Mouse (Mus musculus) left cerebral cortex, postnatal 25 days (tissue): Measurements from ENCODE around the gene Sox10. TPM values are rescaled to one million over a fixed set of nuclear protein-coding genes. Genes with fewer than 3 reads are reported as not detected.

Experiments
- DNase-seq, 2 experiments: peaks; one replicate each; pipeline ENCODE4 v3.0.0; 2022; ENCODE audit warnings: low spot score in 2 of 2, mixed read lengths in 1 of 2
- intact Hi-C: fragments of 180-260 bp; cut with DNase I; formaldehyde crosslinking; loops from one replicate; pipeline ENCODE4 v1.15.1; 2025
- total RNA-seq, 2 experiments: library from RNA; stranded (reverse); gene quantifications; 2 replicates each; pipeline ENCODE4 v1.2.3; 2021

Sox10 gene
- total RNA-seq, 2 experiments from 2014 or later = 24.5 to 25.4 TPM

DNA sequence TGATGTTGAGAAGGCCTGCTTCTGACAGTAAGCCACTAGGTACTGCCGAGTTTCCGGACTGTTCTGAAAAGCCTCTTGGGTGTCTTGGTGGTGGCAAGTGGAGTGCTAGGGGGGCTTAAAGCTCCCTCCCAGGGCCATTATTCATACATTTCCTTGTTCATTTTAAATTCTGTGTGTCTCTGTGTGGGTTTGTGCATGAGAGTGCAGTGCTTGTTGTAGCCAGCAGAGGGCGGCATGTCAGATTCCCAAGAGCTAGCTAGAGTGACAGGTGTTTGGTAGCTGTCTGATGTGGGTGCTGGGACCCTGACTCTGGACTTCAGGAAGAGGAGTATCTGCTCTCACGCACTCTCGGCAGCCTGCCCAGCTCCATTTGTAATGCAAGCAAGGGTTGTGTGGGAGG is 36.8 kb downstream of the Sox10 start:
- intact Hi-C loops = loop anchor here (5.0 kb wide), 1 partner anchor 36 kb away; no protein-coding TSS in a partner anchor
- no peak for DNase-seq

DNA sequence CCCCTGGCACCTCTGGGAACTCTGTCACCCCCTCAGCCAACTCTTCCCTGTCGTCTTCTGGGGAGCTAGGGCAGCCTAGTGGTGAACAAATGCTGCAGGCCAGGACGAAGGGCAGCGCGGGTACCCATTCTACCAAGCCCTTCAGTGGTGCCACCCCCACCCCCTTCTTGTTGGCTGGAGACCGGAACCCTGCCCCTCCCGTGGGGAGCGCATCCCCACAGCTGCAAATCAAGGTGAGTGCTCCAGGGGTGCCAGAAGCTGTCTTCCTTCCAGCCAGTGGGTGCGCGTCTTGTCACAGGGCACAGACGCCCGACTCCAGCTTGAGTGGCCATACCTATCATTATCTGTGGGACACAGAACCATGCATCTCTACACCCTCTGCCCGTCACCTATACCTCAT is 37.9 kb downstream of the Sox10 start:
- intact Hi-C loops = loop anchor here (5.0 kb wide), 1 partner anchor 35 kb away; no protein-coding TSS in a partner anchor
- no peak for DNase-seq

DNA sequence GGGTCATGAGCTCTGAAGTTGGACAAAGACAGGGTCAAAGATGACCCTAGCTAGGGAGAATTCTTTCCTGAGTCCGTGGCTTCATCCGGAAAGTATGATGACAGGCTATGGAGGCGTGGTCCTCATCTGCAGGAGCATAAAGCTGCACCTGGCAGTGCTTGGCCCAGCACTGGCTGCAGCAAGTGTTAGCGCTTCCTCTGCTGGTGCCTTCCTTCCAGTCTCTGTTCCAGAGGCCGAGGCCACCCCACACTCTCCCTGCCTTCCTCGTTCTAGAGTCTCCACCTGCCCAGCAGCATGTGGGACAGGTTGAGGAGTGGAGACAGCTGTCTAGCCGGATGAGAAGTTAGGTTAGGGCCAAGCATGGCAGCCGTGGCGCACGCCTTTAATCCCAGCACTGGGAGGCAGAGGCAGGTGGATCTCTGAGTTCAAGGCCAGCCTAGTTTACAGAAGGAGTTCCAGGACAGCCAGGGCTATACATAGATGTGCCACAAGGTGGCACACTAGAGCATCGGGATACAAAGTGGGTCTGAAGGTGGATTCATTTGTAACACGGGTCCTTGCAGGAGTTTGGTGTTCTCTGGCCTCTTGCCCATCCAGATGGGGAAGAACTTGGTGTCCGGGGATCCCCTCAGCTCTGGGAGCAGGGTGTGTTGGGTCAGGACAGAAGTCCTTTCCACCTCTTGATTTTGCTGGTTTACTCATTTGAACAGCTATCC is 38.7 kb downstream of the Sox10 start:
- DNase-seq = peak; percentile 28 to 35
- intact Hi-C loops = loop anchor here (5.0 kb wide), 1 partner anchor 34 kb away; no protein-coding TSS in a partner anchor

DNA sequence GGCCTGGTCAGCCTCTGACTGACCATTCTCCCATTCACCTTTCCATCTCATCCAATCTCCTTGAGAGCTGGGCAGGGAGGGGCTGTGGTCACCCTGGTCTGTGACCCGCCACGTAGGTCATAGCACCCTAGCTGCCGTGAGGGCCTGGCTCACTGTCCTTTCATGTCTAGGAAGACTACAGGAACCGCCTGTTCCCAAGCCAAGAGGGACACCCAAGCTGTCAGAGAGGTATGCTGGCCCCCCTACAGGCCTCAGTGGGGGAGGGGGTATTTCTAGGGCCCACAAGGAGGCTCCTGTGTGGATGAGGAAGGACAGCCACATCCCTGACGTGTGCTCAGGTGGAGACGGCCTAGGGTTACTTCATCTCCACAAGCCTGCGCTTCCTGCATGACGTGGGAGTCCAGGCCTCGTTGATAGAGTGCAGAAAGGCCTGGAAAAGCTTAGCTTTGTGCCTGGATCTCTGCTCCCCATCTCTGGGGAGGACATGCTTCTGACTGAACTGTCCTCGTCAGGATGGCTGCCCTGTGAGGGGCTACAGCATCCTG is 40.6 kb downstream of the Sox10 start:
- no peak for DNase-seq
- intact Hi-C loops = no loop called here

DNA sequence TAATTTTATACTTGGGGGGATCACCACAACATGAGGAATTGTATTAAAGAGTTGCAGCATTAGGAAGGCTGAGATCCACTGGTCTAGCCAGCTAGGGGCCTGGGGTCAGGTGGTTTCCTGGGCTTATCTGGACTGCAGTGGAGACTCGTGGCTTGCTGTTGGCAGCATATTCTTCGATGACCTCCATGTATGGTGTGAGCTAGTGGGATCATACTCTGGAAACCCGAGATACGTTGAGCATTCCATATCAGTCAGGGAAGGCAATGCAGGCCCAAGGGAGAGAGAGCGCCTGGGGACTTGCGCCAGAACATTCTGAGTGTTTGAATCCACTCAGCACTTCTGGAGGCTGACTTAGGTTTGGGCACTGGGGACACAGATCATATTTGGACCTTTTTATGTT is 41.3 kb downstream of the Sox10 start:
- no peak for DNase-seq
- intact Hi-C loops = no loop called here

DNA sequence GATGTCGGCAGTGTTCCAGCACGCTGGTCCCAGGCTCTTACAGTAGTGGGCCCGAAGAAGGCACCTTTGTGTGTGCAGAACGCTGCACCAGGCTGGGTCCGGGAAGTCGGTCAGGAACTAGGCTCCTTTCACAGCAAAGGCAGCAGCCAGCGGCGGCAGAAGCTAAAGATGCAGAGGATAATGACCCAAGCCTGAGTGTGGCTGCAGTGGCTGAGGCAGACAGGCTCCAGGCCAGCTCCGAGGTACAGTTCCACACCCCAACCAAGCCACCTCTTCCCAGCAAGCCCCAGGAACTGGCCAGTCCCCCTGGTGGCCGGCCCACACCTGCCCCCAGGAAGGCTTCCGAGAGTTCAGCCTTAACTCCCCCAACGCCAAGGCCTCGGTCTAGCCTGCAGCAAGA is 42.5 kb downstream of the Sox10 start:
- intact Hi-C loops = no loop called here
- no peak for DNase-seq

DNA sequence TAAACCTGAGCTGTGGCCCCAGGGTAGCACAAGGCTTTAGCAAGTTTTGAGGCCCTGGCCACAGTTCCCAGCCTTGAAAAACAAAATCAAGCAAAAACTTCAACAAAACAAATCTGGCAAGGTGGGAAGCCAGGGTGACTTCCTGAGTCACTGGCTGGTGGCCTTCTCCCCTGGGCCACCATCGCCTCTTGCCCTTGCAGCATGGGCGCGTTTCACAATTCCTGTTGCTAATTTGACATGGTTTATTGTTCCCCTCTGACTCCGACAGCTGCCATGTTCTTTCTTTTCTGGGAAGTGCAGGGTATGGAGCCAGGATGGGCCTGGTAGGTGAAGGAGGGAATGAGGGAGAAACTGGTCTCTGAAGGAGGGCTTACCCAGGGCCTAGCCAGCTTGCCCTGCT is 42.9 kb downstream of the Sox10 start:
- intact Hi-C loops = no loop called here
- no peak for DNase-seq

DNA sequence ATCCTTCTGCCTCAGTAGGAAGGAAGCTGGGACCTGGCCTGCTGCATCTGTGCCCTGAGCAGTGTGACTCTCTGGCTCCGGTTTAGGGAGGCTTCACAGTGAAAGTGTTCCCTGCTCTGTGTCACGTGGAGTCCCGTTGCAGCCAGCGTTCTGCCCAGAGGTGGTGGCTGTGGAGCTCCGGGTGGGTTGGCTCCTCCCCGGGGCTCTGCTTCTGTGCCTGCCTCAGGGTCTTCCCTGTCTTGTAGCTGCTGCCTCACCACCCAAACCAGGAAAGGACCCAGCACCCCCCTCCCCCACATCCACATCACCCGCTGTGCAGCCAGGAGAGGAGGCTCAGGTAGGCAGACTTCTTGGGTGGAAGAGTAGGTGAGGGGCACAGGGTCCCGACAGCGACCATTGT is 45.5 kb downstream of the Sox10 start:
- intact Hi-C loops = no loop called here
- DNase-seq = no peak

DNA sequence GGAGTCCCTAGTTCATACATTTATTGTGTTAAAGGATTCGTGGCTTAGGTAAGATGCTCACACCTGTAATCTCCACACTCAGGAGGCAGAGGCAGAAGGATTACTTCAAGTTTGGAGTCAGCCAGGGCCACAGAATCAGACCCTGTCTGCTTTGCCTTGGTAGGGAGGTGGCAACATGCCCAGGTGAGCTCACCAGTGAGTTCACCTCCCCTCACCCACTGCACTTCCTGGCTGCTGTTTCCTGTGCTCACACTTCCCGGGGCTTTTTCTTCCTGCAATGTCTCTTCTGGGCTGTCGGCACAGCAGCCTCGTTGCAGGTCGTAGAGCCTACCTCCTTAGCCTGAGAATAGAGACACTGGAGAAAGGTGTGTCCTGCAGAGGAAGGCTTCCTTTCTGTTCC is 49.8 kb downstream of the Sox10 start:
- DNase-seq = no peak
- intact Hi-C loops = no loop called here

DNA sequence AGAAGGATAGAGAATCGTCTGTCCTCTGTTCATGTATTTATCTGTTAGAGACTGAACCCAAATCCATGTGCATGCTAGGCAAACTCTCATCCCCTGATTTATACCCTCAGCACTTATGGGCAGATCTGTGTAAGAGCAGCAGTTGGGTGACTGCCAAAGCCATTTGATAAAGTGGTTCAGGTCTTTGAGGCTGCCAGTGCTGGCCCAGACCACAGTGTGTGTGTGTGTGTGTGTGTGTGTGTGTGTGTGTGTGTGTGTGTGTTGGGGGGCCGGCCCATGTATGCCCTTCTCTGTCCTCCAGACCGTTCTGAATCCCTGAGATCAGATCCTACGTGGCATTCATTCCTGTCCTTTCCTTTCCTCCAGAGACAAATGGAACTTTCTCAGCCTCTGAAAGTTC is 53.3 kb downstream of the Sox10 start:
- intact Hi-C loops = no loop called here
- DNase-seq = no peak

DNA sequence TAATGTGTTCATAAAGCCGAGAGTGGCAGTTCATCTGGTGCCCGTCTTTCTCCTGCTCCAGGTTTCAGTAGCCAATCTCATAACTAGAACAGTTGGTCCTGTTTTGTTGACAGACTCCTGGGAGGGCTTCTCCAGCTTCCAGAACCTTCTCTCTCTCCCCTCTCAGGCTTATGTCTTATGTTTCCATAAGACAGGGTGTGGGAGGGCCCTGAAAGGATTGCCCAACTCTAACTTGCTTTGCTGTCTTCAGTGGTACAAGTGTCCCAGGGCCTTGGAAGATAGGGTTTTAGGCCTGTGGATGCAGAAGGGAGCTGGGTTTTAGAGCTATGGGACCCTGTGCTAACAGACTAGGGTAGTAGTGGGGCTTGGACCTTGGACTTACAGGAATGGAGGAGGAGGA is 54.5 kb downstream of the Sox10 start:
- intact Hi-C loops = no loop called here

DNA sequence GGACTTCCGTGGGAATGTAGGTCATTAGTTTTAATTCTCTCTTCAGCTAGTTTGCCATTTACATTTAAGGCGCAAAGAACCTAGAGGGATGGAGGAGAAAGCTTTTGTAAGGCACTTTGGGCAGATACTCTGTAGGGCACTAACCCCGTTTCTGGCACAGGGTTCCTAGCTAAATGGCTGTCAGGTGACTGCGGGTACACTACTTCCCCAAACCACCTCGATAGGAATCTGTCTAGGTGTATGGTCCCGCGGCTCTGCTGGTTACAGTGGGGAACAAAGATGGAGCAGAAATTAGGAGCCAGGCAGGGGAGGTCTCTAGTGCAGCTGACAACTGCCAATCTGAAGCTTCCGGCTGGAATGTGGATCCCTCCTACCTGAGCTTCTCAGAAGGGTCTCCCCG is 55.0 kb downstream of the Sox10 start:
- DNase-seq = no peak
- intact Hi-C loops = no loop called here

More for the DNA sequence above, 54.5 kb downstream of the Sox10 start:
- DNase-seq = no peak

DNA sequence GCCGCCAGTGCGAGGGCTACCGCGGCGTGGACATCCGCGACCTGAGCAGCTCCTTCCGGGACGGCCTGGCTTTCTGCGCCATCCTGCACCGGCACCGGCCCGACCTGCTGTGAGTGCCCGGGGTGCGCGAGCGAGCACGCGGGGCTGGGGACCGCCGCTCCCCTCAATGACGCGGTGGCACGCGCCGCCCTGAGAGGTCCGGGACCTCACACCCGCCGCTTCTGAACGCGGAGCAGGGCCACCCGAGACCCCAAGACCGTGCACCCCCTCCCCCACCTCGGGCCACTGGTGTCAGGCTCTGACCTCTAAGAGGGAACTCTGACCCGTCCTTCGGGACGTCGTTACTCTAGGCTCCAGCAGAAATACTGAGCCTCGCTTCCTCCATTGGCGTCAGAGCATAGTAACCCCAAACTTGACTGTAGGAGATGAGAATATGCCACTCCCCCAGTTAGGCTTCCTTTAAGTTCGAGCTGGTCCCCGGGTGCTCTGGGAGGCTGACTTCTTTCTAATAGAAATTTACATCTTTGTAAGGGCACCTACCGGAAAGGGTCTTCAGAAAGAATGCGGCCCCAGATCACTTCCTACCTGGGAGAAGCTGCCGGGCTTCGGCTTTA is 55.6 kb downstream of the Sox10 start:
- DNase-seq = no peak
- intact Hi-C loops = no loop called here

DNA sequence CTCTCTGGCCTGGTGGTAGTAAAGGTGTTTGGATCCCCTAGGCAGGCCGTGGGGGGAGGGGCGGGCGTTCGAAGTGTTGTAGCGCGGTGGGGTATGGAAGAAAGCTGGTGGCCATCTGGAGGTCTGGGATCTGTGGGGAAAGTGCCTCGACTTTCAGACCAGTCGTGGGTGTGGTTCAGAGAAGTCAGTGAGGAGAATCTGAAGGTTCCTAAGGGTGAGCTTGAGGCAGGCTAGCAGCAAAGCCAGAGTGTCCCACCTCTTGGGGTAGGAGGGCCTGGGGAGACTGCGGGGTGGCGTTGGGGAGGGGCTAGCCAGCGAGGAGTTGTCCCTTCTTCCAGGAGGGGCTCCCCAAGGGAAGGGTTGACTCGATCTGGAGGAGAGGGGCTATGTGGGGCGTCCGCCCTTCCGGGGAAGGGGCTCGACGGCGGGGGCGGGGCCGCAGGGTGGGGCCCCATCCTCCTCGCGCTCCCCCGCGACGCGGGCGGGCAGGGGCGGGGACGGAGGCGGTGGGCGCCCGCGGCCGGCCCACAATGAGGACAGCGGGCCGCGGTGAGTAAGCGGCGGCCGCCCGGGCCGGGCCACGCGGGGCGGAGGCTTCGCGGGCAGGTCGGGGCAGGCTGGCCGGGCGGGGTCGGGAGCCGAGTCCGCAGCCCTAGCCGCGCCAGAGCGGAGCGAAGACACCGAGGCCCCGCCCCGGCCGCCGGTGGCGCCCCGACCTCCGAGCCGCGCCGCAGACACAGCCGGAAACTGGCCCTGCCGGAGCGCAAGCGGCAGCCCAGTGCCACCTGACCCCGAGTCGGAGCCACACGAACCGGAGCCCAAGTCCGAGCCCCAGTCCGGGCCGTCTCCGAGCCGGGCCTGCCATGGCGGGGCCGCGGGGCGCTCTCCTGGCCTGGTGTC is 56.4 kb downstream of the Sox10 start, which contains the start of gene Micall1:
Gene Micall1, plus strand, starts transcription at position 478 of the 900 bp plus-strand sequence.
- DNase-seq = peak; percentile 29 to 41
- intact Hi-C loops = no loop called here

DNA sequence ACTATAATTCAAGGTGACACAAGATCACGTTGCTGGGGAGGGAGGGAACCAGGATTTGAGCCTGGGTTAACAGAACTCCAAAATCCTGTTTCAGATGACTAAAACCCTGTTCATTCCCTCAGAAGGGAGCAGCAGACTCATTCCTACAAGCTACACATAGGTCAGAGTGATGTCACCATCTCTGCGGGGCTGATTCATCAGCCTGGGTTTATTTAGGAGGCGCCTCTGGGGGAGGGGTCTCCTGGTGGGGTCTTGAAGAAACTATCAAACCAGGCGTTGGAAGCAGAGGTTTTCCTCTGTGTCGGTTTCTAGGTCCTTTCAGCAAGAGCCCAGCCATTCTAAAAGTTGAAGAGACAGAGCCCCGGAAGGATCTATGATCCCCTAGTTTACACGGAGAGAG is 57.1 kb downstream of the Sox10 start:
- no peak for DNase-seq
- intact Hi-C loops = no loop called here

DNA sequence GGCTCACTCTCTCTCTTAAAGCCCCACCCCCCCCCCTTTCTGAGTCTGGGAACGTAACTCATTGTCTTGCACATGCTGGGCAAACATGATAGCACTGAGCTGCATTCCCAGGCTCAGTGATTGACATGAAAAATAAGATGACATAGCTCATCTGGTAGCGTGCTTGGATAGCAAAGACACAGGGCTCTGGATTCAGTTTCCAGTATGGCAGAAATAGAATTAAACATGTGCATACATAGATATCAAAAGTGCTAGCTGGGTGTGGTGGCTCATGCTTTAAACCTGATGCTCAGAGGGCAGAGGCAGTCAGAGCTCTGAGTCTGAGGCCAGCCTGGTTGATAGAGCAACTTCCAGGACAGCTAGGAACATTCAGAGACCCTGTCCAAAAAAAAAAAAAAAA is 59.2 kb downstream of the Sox10 start:
- intact Hi-C loops = no loop called here
- no peak for DNase-seq
